Mouse (Mus musculus): ENCODE results near the gene Cnp. TPM values are rescaled to one million over a fixed set of nuclear protein-coding genes. Genes with fewer than 3 reads are reported as not detected.
"Not testable (repeated sequence)": the region's sequence is repeated elsewhere in the genome, so short reads cannot be mapped to it uniquely, and the experiment has no call there.

Gene Cnp
- 100 to 1,000 TPM; 355 to 359 TPM for total RNA-seq (2021)
- long read RNA-seq, experiment 1, transcript Cnp-204 (3 exons, 2,904 nt): minor isoform, 335 of 823 reads
- long read RNA-seq, experiment 1, transcript Cnp-201 (4 exons, 2,357 nt): major isoform, 445 of 823 reads
- long read RNA-seq, experiment 1, partial matches to known transcripts: 7 of 823 reads
- long read RNA-seq, experiment 1, other reads (novel, unspliced or antisense): 36 of 823 reads
- long read RNA-seq, experiment 2, transcript Cnp-201 (4 exons, 2,357 nt): major isoform, 440 of 881 reads
- long read RNA-seq, experiment 2, transcript Cnp-204 (3 exons, 2,904 nt): minor isoform, 368 of 881 reads
- long read RNA-seq, experiment 2, partial matches to known transcripts: 5 of 881 reads
- long read RNA-seq, experiment 2, other reads (novel, unspliced or antisense): 68 of 881 reads

GRCm38 (mm10) chr11:100574708-100575483 lies at the start of gene Cnp:
Gene Cnp (plus strand): TSS chr11:100574904.
- DNase-seq (ENCODE audit: low spot score in 2 of 2): peak; percentile 49 to 64

- DNase-seq (ENCODE audit: low spot score in 2 of 2): no peak
Measured at GRCm38 (mm10) chr11:100524987-100525630, 49.6 kb upstream of the Cnp start.

GRCm38 (mm10) chr11:100526052-100526816 lies 48.5 kb upstream of the Cnp start:
- DNase-seq (ENCODE audit: low spot score in 2 of 2): no peak

DNA sequence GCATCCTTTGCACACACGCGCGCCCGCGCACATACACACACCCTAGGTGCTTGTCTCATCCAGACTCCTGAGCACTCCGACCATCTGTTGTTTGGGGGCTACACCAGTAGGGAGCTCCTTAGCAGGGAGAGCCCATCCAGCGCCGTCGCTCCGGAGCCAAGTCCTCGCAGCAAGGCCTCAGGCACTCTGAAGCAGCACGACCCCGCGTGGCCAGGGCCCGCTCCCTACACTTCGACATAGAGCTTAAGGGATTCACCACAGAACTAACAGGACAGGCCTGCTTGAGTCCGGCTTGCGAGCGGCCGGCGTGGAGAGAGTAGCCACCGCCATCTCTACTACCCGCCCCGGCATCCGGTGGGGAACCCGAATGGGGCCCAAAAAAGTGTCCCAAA lies 47.6 kb upstream of the Cnp start:
- peak; percentile 37 to 58 for DNase-seq (ENCODE audit: low spot score in 2 of 2)

GRCm38 (mm10) chr11:100527458-100528374 lies 47.0 kb upstream of the Cnp start, which contains the start of gene Acly:
Gene Acly (minus strand): TSS chr11:100528000.
- DNase-seq (ENCODE audit: low spot score in 2 of 2): peak; percentile 94 to 99

GRCm38 (mm10) chr11:100528375-100529165 lies 46.1 kb upstream of the Cnp start:
- no peak for DNase-seq (ENCODE audit: low spot score in 2 of 2)

DNA sequence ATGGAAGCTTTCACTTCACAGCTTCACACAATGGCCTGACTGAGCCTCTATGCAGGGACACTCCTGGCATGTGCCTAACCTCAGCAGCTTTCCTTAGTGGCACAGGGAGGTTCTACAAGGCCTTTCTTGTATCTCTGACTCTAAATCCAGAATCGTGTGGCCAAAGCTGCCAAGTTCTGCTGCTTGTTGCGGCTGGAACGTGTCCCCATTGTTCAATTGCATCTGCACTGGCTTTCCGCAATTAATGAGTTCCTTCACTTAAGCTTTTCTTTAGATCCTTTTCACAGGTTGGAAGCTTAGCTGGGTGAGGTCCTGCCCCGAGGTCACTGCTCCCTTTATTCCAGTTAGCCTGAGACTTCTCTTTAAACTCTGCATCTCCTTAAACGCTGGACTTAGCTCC lies 40.8 kb upstream of the Cnp start:
- no peak for DNase-seq (ENCODE audit: low spot score in 2 of 2)

DNA sequence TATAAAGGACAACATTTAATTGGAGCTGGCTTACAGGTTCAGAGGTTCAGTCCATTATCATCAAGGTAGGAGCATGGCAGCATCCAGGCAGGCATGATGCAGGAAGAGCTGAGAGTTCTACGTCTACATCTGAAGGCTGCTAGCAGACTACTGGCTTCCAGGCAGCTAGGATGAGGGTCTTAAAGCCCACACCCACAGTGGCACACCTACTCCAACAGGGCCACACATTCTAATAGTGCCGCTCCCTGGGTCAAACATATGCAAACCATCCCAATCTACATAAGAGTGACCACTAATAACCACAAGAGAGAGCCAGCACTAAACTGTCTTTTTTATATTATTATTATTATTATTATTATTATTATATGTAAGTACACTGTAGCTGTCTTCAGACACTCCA lies 40.3 kb upstream of the Cnp start:
- not testable (repeated sequence) for DNase-seq (ENCODE audit: low spot score in 2 of 2)

DNA sequence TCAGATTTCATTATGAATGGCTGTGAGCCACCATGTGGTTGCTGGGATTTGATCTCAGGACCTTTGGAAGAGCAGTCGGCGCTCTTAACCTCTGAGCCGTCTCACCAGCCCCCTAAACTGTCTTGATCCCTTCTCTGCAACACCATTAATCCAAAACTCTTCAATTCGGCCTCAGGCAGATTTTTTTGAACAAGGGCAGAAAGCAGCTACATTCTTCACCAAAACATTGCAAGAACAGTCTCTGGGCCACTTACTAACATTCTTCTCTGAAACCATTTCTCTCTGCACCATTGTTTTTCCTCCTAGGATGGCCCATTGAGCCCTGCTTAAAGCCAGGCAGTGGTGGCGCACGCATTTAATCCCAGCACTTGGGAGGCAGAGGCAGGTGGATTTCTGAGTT lies 39.9 kb upstream of the Cnp start:
- not testable (repeated sequence) for DNase-seq (ENCODE audit: low spot score in 2 of 2)

GRCm38 (mm10) chr11:100535996-100536395 lies 38.7 kb upstream of the Cnp start:
- DNase-seq (ENCODE audit: low spot score in 2 of 2): no peak

- no peak for DNase-seq (ENCODE audit: low spot score in 2 of 2)
Measured at GRCm38 (mm10) chr11:100536466-100536865, 38.2 kb upstream of the Cnp start.

GRCm38 (mm10) chr11:100540966-100541365 lies 33.7 kb upstream of the Cnp start:
- DNase-seq (ENCODE audit: low spot score in 2 of 2): no peak

- DNase-seq (ENCODE audit: low spot score in 2 of 2): no peak
Measured at GRCm38 (mm10) chr11:100541577-100541976, 33.1 kb upstream of the Cnp start.

GRCm38 (mm10) chr11:100544832-100545745 lies 29.6 kb upstream of the Cnp start, which contains the start of gene Ttc25:
Gene Ttc25 (plus strand): TSS chr11:100545607.
- peak; percentile 70 to 75 for DNase-seq (ENCODE audit: low spot score in 2 of 2)

GRCm38 (mm10) chr11:100545746-100546085 lies 29.0 kb upstream of the Cnp start:
- no peak for DNase-seq (ENCODE audit: low spot score in 2 of 2)

DNA sequence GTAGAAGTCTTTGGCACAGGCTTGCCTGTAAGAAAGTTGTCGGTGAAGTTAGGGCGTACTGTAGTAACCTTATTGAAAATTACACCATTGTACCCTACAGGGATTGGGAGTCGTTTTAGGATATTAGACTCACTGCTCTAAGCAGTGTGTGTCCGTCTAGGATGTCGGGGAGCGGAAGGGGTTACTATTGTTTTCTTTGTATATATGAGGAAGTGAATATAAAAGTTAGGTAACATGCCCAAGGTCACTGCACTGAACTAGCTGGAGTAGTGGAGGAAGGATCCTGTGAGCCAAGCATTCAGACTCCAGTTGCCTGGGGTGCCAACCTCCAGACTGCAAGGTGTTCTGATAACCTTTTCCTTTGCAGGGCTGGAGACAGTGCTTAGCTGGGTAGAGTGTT lies 27.7 kb upstream of the Cnp start:
- no peak for DNase-seq (ENCODE audit: low spot score in 2 of 2)

- no peak for DNase-seq (ENCODE audit: low spot score in 2 of 2)
Measured at GRCm38 (mm10) chr11:100548141-100548540, 26.6 kb upstream of the Cnp start.

- no peak for DNase-seq (ENCODE audit: low spot score in 2 of 2)
Measured at GRCm38 (mm10) chr11:100549466-100549865, 25.2 kb upstream of the Cnp start.
